Mouse (Mus musculus) heart, adult 9 months (tissue): ENCODE measurements around the gene Ptprf.

ENCODE experiments used
- DNase-seq, 2 experiments: peaks; one replicate each; pipeline ENCODE4 v3.0.0; 2022; ENCODE audit warnings: low spot score in 2 of 2

Ptprf gene

DNA sequence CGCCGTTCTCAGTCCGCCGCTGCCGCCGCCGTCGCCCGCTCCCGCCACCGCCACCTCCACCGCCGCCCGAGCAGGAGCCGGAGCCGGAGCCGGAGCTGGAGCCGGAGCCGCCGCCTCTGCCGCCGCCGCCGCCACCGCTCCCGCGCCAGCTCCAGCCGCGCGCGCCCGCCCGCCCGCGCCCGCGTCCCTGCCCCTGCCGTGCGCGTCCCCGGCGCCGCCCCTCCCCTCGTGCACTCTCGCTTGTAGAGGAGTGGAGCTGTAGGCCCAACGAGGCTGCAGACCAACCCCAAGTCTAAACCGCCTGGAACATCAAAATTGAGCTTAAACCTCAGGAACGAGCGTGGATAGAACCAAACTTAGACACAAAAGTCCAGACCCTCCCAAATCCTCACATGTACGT, at the start of gene Ptprf:
Ptprf (minus strand) TSS at position 175 of the 400 bp plus-strand sequence.
- peak in 1 of 2 experiments; percentile 30 for DNase-seq

- no peak for DNase-seq
Measured at GRCm38 (mm10) chr4:118336658-118337057, 45.5 kb upstream of the Ptprf start.

- DNase-seq = no peak
Measured at GRCm38 (mm10) chr4:118335991-118336390, 44.8 kb upstream of the Ptprf start.

GRCm38 (mm10) chr4:118331777-118332176, 40.6 kb upstream of the Ptprf start:
- DNase-seq = no peak

DNA sequence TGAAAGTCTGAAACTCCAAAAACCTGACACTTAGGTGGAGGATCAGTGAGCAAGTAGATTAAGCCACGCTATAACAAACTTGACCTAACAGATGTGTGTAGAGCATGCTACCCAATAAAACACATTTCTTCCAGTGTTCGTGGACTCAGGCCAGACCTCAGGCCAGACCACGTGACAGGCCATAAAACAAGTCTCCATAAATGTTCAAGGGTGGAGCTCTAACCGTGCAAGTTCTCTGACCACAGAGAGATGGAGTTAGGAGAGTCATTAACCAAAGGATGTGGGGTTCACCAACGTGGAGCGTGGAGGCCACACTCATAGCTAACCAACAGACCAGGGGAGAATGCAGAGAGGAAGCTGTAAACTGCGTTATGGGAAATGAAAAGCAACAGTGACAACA, 35.3 kb upstream of the Ptprf start:
- DNase-seq = no peak

GRCm38 (mm10) chr4:118320636-118321035, 29.4 kb upstream of the Ptprf start:
- DNase-seq = no peak

DNA sequence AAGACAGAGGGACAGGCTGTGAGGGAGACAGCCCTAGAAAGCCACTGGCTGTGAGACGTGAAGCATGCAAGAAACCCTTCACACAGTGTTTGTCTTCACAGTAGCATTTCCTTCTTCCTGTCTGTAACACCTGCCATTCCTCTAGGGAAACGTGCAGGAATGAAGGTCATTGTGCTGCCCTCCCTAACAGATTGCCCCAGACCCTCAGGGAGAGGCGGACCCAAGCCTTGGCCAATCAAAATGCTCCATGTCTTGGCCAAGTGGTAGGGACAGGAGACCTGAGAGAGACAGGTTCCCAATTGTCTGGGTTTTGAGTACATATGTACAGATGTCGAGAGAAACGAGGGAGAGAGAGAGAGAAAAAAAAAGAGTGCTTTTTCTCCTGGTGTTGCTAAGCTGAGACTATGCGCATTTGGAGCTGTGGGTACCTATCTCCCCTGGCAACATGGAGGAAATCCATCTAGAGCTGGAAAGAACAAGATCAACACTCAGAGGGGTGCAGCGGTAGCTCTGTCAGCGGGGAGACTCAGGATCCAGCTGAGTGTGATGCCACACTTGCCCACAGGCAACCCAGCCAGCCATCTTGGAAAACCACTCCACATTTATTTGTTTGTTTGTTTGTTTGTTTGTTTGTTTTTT, 28.6 kb upstream of the Ptprf start:
- no peak for DNase-seq

DNA sequence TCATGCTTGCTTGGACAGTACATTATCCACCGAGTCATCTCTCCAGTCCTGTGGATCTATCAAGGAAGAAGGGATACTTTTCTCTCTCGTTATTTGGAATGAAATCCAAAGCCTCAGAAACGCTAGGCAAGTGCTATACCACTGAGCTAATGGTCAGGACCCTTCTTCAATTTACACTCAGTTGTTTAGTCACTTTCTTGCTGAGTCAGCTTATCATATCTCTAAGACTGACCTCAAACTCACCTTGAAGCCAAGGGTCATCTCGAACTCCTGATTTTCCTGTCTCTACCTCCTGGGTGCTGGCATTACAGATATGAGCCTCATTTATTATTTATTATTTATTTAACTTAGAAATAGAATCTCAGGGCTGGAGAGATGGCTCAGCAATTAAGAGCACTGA, 25.5 kb upstream of the Ptprf start:
- no peak for DNase-seq

DNA sequence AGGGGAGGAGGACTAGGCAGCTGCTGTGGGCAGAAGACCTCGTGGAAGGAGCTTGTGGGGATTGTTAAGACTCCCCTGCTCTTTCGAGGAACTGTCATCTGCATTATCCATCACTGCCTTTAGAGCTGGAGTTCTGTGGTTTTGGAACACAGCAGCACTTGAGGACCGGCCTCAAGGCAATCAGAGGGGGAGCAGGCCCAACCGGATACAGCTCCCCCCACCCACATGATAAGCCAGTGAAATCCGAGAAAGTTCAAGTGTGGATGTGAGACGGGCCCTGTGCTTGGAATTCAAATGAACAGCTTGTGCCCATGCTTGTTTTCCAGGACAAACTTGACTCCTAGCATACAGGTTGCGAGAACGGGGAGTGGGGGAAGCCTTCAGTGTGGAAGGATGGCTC, 24.1 kb upstream of the Ptprf start:
- DNase-seq = no peak

GRCm38 (mm10) chr4:118310461-118310860, 19.3 kb upstream of the Ptprf start:
- no peak for DNase-seq

GRCm38 (mm10) chr4:118307533-118308263, 16.5 kb upstream of the Ptprf start:
- DNase-seq = no peak

- no peak for DNase-seq
Measured at GRCm38 (mm10) chr4:118306113-118306696, 15.0 kb upstream of the Ptprf start.

DNA sequence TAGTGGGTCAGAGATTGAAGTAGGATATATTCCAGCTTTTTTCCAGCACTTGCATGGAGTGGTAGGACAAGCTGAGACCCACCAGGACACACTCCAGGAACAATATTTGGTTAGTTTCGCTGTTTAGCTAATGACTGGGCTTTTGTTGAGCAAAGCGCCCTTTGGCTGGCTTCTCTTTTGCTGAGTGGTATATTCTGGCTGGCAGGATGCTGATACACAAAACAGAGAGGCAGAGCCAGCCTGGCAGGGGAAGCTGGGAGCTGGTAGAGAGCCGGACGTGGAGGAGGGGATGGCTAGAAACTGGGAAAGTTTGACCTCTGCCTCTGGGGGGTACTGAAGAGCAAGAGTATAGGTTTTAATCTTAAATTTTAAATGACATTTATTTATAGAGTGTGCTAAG, 13.8 kb upstream of the Ptprf start:
- DNase-seq = no peak

- DNase-seq = no peak
Measured at GRCm38 (mm10) chr4:118297844-118298243, 6.6 kb upstream of the Ptprf start.

DNA sequence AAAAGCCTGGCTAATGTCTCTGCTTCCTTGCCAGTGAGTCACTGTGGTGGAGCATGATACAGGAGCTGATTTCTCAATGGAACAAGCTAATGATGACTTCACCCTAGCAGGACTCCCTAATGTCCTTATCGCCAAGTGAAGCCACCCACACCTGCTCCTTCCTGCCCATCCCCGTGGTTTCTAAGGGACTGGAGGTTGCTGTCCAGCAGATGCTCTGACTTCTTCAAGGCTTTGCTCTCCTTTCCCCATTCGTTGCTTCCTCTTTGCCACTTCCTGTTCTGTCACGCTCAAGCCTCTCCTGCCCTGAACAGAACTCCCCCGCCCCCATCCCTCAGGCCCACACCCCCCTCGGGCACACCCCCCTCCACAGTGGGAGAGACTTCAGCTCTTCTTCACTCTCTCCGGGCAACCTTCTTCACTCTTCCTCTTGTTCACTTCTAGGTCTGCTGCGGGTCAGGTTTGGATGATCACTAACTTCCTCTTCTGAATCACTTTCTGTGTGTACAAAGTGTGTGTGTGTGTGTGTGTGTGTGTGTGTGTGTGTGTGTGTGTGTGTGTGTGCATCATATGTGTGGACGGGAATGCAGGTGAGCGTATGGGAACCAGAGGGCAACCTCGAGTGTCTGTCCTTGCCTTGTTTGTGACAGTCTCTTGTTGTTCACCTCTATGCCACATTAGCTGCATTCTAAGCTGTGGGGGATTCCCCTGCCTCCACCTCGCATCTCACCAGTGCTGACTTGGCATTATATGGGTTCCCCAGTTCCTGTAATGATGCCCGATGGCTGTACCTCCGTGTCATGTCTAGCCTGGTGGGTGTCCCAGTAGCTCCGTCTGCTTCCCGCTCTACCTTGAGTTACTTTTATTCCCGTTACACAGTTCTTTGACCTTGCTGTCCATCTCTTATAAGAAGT, 4.7 kb upstream of the Ptprf start:
- no peak for DNase-seq

DNA sequence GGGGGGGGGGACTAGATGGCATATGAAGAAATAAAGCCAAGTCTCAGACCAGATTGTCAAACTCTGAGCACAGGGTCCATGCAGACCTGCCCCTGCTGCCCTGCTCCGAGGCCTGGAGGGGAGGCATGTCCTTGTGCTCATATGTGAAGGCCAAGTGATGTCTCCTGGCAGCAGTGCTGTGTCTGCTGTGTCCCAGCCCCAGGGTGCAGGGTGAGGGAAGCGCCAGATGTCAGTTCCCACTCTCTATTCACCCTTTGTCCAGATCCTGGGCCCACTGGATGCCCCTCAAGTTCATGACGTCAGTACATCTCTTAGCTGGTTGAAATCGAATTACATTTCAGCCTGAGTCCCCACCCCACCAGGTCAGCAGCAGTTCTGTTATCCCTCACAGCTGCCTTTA, 3.6 kb upstream of the Ptprf start:
- DNase-seq = no peak

DNA sequence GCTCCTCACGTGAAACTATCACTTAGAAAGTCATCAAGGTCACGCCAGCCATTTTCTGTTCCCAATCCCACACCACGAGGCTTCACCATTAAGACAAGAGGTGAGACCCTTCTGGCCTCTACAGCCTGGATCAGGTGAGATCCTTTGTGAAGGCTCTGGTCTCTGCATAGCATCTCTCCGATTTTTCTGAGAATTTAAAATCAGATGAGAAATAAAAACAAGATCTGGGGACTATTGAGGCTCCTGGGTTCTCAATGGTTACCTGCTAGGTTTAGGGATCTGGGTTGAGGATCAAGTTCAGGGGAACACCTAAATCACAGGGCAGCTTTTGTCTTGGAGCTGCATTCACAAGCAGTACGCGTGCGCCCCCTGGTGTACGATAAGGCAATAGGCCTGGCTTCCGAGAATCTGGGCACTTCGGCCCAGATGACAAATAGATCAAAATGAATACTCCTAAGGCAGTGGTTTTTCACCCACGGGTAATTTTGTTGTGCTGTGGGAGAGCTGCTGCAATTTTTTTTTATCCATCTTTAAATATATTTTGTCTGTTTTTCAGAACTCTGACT, 1.6 kb upstream of the Ptprf start:
- peak in 1 of 2 experiments; percentile 58 for DNase-seq

DNA sequence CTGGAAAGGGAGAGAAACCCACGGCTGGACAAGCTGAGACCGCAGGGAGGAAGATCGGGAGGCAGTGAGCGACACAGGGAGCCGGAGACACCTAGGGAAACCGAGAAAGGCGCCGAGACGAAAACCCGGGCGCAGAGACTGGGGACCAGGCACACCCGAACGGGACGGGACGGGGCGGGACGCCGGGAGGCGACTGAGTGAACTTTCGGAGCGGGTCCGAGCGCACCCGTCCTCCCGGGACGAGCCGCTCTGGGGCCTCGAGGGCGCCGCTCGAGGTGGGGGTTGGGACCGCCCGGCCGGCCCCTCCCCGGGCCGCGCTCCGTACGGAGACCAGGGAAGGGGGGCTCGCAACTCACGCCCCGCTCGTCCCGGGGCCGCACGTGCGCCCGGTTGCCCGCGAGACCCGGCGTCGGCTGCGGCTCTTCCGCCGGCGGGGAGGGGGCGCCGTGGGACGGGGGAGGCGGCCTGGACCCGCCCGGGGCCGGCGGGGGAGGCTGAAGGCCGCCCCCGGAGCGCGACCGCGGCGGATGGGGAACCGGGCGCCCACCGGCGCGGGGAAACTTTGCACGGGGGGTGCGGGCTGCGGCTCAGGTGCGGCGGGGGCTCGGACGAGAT, 682 bp downstream of the Ptprf start:
- no peak for DNase-seq

DNA sequence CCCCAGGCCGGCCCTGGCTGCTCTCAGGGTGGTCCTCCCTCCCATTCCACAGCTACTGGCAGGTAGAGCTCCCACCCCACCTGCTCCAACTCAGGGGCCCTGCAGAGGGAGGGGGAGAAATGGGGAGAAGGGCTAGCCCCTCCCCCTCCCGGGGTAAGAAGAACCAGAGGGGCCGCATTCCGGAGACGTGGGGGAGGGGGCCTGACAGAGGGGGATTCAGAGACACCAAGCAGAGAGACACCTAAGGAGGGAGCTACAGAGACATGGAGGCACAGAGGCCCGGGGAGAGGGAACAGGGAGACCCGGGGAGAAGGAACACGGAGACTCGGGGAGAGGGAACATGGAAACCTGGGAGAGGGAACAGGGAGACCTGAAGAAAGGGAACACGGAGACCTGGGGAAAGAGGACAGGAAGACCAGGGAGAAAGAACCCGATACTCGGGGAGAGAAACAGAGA, 1.2 kb downstream of the Ptprf start:
- no peak for DNase-seq

DNA sequence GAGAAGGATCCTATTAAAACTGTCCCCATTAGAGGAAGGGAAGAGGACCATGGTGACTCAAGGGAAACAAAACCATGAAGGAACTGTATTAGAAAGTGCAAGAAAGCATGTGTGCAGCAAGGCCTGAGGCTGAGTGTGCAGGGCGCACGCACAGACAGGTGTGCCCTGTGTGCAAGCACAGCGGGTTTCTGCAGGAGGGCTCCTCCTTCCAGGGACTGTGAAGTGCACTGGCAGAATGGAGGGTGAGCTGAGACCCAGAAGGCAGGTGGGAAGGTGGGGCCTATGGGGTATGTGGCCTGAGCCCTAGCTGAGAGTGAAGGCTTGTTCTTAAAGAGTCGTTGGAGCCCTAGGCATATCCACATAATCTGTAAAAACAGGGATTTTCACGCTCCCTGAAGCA, 1.9 kb downstream of the Ptprf start:
- no peak for DNase-seq

GRCm38 (mm10) chr4:118288531-118288930, 2.7 kb downstream of the Ptprf start:
- no peak for DNase-seq
